Mouse (Mus musculus) gastrocnemius, postnatal 14 days (tissue): ENCODE measurements around the gene Inip. TPM values are rescaled to one million over a fixed set of nuclear protein-coding genes. Genes with fewer than 3 reads are reported as not detected.

Source experiments
- DNase-seq: peaks from one replicate; pipeline ENCODE4 v3.0.0; 2021; ENCODE audit warnings: mixed read lengths
- intact Hi-C: fragments of 180-260 bp; cut with DNase I; formaldehyde crosslinking; loops from one replicate; pipeline ENCODE4 v1.15.1; 2025; ENCODE audit warnings: low total_unique reads
- total RNA-seq, 2 experiments: library from RNA; stranded (reverse); gene quantifications; 2 replicates each; pipeline ENCODE4 v1.2.3; 2021

Gene Inip
- total RNA-seq, 2 experiments from 2014 or later = 3.1 to 3.7 TPM

GRCm38 (mm10) chr4:59783685-59784279 is 17.6 kb downstream of the Inip start:
- DNase-seq = peak; percentile 95
- intact Hi-C loops = no loop called here

- DNase-seq = no peak
- intact Hi-C loops = no loop called here
Measured at GRCm38 (mm10) chr4:59782853-59783684, 18.3 kb downstream of the Inip start.

- no peak for DNase-seq
- intact Hi-C loops = no loop called here
Measured at GRCm38 (mm10) chr4:59780568-59780967, 20.8 kb downstream of the Inip start.

GRCm38 (mm10) chr4:59777828-59778227 is 23.6 kb downstream of the Inip start:
- intact Hi-C loops = loop anchor here (5.0 kb wide), 1 partner anchor 156 kb away; no protein-coding TSS in a partner anchor
- no peak for DNase-seq

- intact Hi-C loops = no loop called here
Measured at GRCm38 (mm10) chr4:59772171-59772879, 29.1 kb downstream of the Inip start.

GRCm38 (mm10) chr4:59767717-59768116 is 33.7 kb downstream of the Inip start:
- DNase-seq = no peak
- intact Hi-C loops = no loop called here

More at GRCm38 (mm10) chr4:59772171-59772879, 29.1 kb downstream of the Inip start:
- no peak for DNase-seq

GRCm38 (mm10) chr4:59765385-59766005 is 35.9 kb downstream of the Inip start:
- intact Hi-C loops = no loop called here
- no peak for DNase-seq

GRCm38 (mm10) chr4:59764950-59765349 is 36.4 kb downstream of the Inip start:
- intact Hi-C loops = no loop called here
- DNase-seq = no peak

GRCm38 (mm10) chr4:59761365-59761729 is 40.0 kb downstream of the Inip start:
- intact Hi-C loops = no loop called here
- DNase-seq = no peak

- intact Hi-C loops = no loop called here
- DNase-seq = peak; percentile 56
Measured at GRCm38 (mm10) chr4:59760636-59761364, 40.6 kb downstream of the Inip start.

GRCm38 (mm10) chr4:59760016-59760415 is 41.4 kb downstream of the Inip start:
- intact Hi-C loops = no loop called here
- no peak for DNase-seq

- intact Hi-C loops = loop anchor here (10.0 kb wide), 1 partner anchor 123 kb away; no protein-coding TSS in a partner anchor
- DNase-seq = no peak
Measured at GRCm38 (mm10) chr4:59757452-59758435, 43.6 kb downstream of the Inip start.

GRCm38 (mm10) chr4:59756332-59757082 is 44.9 kb downstream of the Inip start:
- intact Hi-C loops = loop anchor here (10.0 kb wide), 1 partner anchor 122 kb away; no protein-coding TSS in a partner anchor
- peak; percentile 70 for DNase-seq

GRCm38 (mm10) chr4:59753491-59754140 is 47.8 kb downstream of the Inip start:
- peak; percentile 21 for DNase-seq
- intact Hi-C loops = loop anchor here (10.0 kb wide), 1 partner anchor 119 kb away; no protein-coding TSS in a partner anchor

GRCm38 (mm10) chr4:59739882-59740281 is 61.5 kb downstream of the Inip start:
- intact Hi-C loops = no loop called here
- DNase-seq = no peak

GRCm38 (mm10) chr4:59739321-59739720 is 62.1 kb downstream of the Inip start:
- intact Hi-C loops = no loop called here
- no peak for DNase-seq

GRCm38 (mm10) chr4:59731544-59731943 is 69.8 kb downstream of the Inip start:
- intact Hi-C loops = no loop called here

More at GRCm38 (mm10) chr4:59731544-59731943, 69.8 kb downstream of the Inip start:
- DNase-seq = no peak
